Mouse (Mus musculus) E14TG2a.4 (cell line): ENCODE measurements around the gene Il16.

ENCODE experiments used
- CTCF ChIP-seq: conservative IDR thresholded peaks from 2 replicates; pipeline ENCODE4 v1.5.1; 2014; ENCODE audit warnings: low read length
- NANOG ChIP-seq: IDR thresholded peaks from 2 replicates; pipeline ENCODE4 v1.6.1; 2014; ENCODE audit warnings: borderline replicate concordance, low read length, mixed read lengths

DNA sequence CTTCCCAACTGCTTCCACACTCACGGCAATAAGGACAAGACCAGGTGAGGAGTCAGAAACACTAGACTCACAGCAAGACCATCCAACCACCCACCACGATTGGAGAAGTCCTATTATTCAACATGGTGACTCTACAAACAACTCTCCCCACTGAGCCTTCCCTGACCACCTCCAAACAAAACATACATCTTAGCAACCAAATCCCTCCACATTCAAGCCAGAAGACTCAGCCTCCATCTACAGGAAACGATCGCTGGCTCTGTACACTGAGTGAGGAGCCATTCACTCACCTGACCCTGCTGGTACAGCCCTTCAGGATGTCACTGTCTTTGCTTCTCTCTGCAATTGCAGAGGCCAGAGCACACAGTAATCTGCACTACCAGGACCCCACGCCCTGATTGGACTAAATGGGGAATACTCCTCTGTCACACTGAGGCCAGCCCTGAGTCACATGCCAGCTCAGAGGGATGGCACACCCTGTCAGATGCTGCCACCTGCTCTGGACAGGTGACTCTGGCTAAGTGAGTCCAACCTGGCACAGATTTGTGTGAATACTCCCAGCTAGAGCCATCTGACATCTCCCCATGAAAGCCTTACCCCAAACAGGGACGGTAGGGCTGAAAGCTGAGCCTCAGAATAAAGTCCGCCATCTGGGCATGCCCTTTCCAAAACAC, 10.3 kb downstream of the Il16 start:
- TF ChIP-seq NANOG (no peak), CTCF (no peak)
